Mouse (Mus musculus): ENCODE data around the gene Adgrl3. TPM values are rescaled to one million over a fixed set of nuclear protein-coding genes. Genes with fewer than 3 reads are reported as not detected.

Adgrl3 gene
- total and polyA plus RNA-seq, 3 experiments = not detected

DNA sequence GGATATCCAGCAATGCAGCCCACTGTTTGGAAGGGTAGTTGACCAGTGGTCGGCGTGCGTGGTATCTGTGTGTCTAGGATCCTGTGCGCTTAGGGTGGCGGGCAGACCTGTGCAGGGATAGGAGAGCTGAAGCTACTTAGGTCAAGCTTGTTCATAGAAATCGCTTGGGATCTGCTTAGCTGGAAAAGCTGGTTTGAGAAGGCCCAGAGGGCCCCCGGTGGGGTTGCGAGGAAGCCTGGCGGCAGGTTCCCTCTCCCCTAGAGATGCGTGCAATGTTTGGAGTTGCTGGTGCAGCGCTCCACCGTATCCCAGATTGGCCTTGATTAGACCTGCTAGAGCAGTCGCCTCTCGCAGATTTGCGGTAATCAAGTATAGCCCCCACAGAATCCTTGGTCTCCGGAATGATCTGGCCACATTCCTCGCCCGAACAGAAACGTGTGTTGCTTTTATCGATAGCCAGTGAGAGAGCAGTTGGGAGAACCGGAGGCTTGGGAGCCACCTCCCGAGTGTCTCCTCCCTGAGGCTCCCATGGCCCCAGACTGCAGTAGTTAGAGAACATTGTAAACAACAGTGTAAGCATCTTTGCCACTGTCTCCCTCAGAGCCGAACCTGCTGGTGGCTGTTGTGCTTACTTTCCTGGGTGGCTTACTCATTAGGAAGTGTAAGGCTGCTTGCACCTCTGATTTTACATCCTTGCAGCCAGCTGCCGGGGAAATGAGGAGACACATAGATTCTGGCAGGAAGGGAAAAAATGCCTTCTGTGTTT, 2.6 kb downstream of the Adgrl3 start:
- Histone ChIP-seq H3K4me3 (ENCODE audit: control insufficient read depth in 1 of 2, insufficient read depth in 1 of 2, low read depth in 2 of 2, low read length in 2 of 2) (no peak overlapping the region), H3K27ac (ENCODE audit: control insufficient read depth, low read depth, low read length) (no peak overlapping the region), H3K9me3 (replicated peaks; ENCODE audit: insufficient read depth, low read length) (no peaks in the 10 kb centered on the region), H3K9ac (ENCODE audit: control insufficient read depth, low read depth, low read length, poor library complexity, severe bottlenecking) (no peak overlapping the region), H3K36me3 (ENCODE audit: control insufficient read depth in 1 of 2, insufficient read depth in 2 of 2, low read length in 2 of 2) (no peaks in the 10 kb centered on the region), H3K27me3 (ENCODE audit: control insufficient read depth in 1 of 2, insufficient read depth in 2 of 2, low read length in 2 of 2) (no peaks in the 10 kb centered on the region; a peak in 1 of 4 replicates), H3K4me1 (ENCODE audit: control insufficient read depth in 1 of 2, insufficient read depth in 2 of 2, low read length in 2 of 2) (no peaks in the 10 kb centered on the region), H3K79me2 (ENCODE audit: control insufficient read depth, insufficient read depth, low read length, poor library complexity) (no peaks in the 10 kb centered on the region)
- TF ChIP-seq POLR2AphosphoS2 (IDR thresholded peaks at IDR 0.05; ENCODE audit: low read length) (no peak), MXI1 (IDR thresholded peaks at IDR 0.05; ENCODE audit: low read depth, low read length) (no peak), POLR2A (IDR thresholded peaks at IDR 0.05; ENCODE audit: control insufficient read depth in 1 of 2, insufficient read depth in 1 of 2, low read depth in 1 of 2, low read length in 2 of 2, poor library complexity in 1 of 2) (no peak), TAL1 (IDR thresholded peaks at IDR 0.05; ENCODE audit: low read length) (no peak), TCF12 (IDR thresholded peaks at IDR 0.05; ENCODE audit: low read depth, low read length) (no peak), MAFK (IDR thresholded peaks at IDR 0.05; ENCODE audit: borderline replicate concordance, low read depth, low read length) (no peak), RAD21 (IDR thresholded peaks at IDR 0.05; ENCODE audit: low read depth, low read length) (no peak), MAX (IDR thresholded peaks at IDR 0.05; ENCODE audit: low read length) (no peak), USF1 (IDR thresholded peaks at IDR 0.05; ENCODE audit: low read depth, low read length) (no peak), CTCF (IDR thresholded peaks at IDR 0.05 in 2 of 3, conservative IDR thresholded peaks at IDR 0.05 in 1 of 3; ENCODE audit: control insufficient read depth in 1 of 3, insufficient read depth in 1 of 3, low read depth in 2 of 3, low read length in 3 of 3, poor library complexity in 1 of 3, severe bottlenecking in 1 of 3) (no peak), KAT2A (conservative IDR thresholded peaks at IDR 0.05; ENCODE audit: low read depth, low read length) (no peak), ETS1 (IDR thresholded peaks at IDR 0.05; ENCODE audit: low read depth, low read length) (no peak), MAZ (IDR thresholded peaks at IDR 0.05; ENCODE audit: low read depth, low read length) (no peak), MEF2A (IDR thresholded peaks at IDR 0.05; ENCODE audit: extremely low read depth, insufficient replicate concordance, low read depth, low read length, poor library complexity, severe bottlenecking) (no peak)
- no peak for DNase-seq (ENCODE audit: low read depth, low spot score)

DNA sequence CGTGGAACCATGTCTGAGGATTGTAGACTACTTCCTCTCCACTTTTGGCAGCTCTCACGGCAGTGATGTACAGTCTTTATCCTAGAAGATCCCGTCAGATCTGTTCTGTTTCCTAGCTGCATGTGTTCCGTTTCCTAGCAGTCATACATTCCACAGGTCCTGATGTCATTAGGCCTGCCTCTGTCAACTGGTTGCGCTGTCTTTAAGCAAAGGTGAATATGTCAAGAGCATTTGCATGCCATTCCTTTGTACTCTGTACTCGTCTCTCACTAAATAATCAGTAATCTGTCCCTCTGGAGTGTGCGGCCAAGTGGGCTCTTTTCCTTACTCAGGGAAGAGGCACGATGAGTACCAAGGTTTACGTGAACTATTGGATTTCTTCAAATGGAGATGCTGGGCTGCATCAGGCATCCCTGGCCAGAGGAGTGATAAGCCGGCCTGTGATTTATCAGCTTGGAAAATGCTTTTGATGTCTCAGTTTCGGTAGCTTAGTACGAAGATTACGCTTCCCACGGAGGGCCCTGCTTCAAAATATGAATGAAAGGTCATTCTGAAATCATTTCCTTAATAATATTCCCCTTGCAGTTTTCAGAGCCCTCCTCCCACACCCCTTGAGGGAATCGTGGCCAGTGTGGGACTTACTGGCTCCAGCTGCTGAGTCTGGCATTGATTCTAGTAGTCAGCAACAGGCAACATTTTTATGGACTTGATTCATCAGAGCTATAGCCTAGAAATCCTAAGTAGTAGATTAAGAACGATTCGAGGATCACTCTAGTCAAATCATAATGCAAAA, 4.2 kb downstream of the Adgrl3 start:
- Histone ChIP-seq H3K36me3 (ENCODE audit: control insufficient read depth in 1 of 2, insufficient read depth in 2 of 2, low read length in 2 of 2) (no peaks in the 10 kb centered on the region), H3K9ac (ENCODE audit: control insufficient read depth, low read depth, low read length, poor library complexity, severe bottlenecking) (no peak overlapping the region), H3K27me3 (ENCODE audit: control insufficient read depth in 1 of 2, insufficient read depth in 2 of 2, low read length in 2 of 2) (no peaks in the 10 kb centered on the region; a peak in 1 of 4 replicates), H3K27ac (ENCODE audit: control insufficient read depth, low read depth, low read length) (no peak overlapping the region), H3K9me3 (replicated peaks; ENCODE audit: insufficient read depth, low read length) (no peaks in the 10 kb centered on the region), H3K4me1 (ENCODE audit: control insufficient read depth in 1 of 2, insufficient read depth in 2 of 2, low read length in 2 of 2) (no peaks in the 10 kb centered on the region), H3K79me2 (ENCODE audit: control insufficient read depth, insufficient read depth, low read length, poor library complexity) (no peaks in the 10 kb centered on the region), H3K4me3 (ENCODE audit: control insufficient read depth in 1 of 2, insufficient read depth in 1 of 2, low read depth in 2 of 2, low read length in 2 of 2) (no peak overlapping the region)
- TF ChIP-seq ZMIZ1 (IDR thresholded peaks at IDR 0.05; ENCODE audit: low read depth, low read length) = no peak
- no peak for TF ChIP-seq BHLHE40 (IDR thresholded peaks at IDR 0.05; ENCODE audit: borderline replicate concordance, low read depth, low read length)
- no peak for TF ChIP-seq E2F4 (IDR thresholded peaks at IDR 0.05; ENCODE audit: borderline replicate concordance, low read depth, low read length)
- TF ChIP-seq ZNF384 (IDR thresholded peaks at IDR 0.05; ENCODE audit: low read depth, low read length) = no peak
- TF ChIP-seq NRF1 (IDR thresholded peaks at IDR 0.05; ENCODE audit: insufficient read depth, low read depth, low read length, poor library complexity, severe bottlenecking) = no peak
- TF ChIP-seq RCOR1 (IDR thresholded peaks at IDR 0.05; ENCODE audit: low read depth, low read length) = no peak
- no peak for TF ChIP-seq ETS1 (IDR thresholded peaks at IDR 0.05; ENCODE audit: low read depth, low read length)
- no peak for TF ChIP-seq POLR2AphosphoS5 (IDR thresholded peaks at IDR 0.05; ENCODE audit: borderline replicate concordance, low read depth, low read length)
- TF ChIP-seq GABPA (IDR thresholded peaks at IDR 0.05; ENCODE audit: low read depth, low read length) = no peak
- no peak for TF ChIP-seq MYC (IDR thresholded peaks at IDR 0.05; ENCODE audit: low read depth, low read length)
- no peak for TF ChIP-seq TAL1 (IDR thresholded peaks at IDR 0.05; ENCODE audit: low read length)
- no peak for TF ChIP-seq RAD21 (IDR thresholded peaks at IDR 0.05; ENCODE audit: low read depth, low read length)
- TF ChIP-seq POLR2A (IDR thresholded peaks at IDR 0.05; ENCODE audit: control insufficient read depth in 1 of 2, insufficient read depth in 1 of 2, low read depth in 1 of 2, low read length in 2 of 2, poor library complexity in 1 of 2) = no peak
- no peak for TF ChIP-seq JUND (IDR thresholded peaks at IDR 0.05; ENCODE audit: low read depth, low read length)
- no peak for TF ChIP-seq MAX (IDR thresholded peaks at IDR 0.05; ENCODE audit: low read length)
- no peak for TF ChIP-seq MXI1 (IDR thresholded peaks at IDR 0.05; ENCODE audit: low read depth, low read length)
- no peak for TF ChIP-seq EP300 (IDR thresholded peaks at IDR 0.05; ENCODE audit: low read depth in 1 of 2, low read length in 2 of 2)
- no peak for TF ChIP-seq CHD1 (IDR thresholded peaks at IDR 0.05; ENCODE audit: low read depth, low read length)
- no peak for TF ChIP-seq TCF12 (IDR thresholded peaks at IDR 0.05; ENCODE audit: low read depth, low read length)
- no peak for TF ChIP-seq ZKSCAN1 (IDR thresholded peaks at IDR 0.05; ENCODE audit: low read depth, low read length)
- DNase-seq (ENCODE audit: low read depth, low spot score) = no peak
